Mouse (Mus musculus) liver, embryonic 14.5 days (tissue): Measurements from ENCODE around the gene Ift20.
"Not testable (repeated sequence)": the region's sequence is repeated elsewhere in the genome, so short reads cannot be mapped to it uniquely, and the experiment has no call there.

Experiments
- CTCF ChIP-seq: IDR thresholded peaks from 2 replicates; pipeline ENCODE4 v1.5.1; 2016; ENCODE audit warnings: antibody characterized with exemption, low read depth, control low read depth
- EP300 ChIP-seq: IDR thresholded peaks from 2 replicates; pipeline ENCODE4 v1.6.1; 2016; ENCODE audit warnings: antibody characterized with exemption, low read depth

GRCm38 (mm10) chr11:78587677-78588076 lies 51.5 kb downstream of the Ift20 start:
- not testable (repeated sequence) for TF ChIP-seq CTCF, EP300
